10 mouse cellular contexts compared by ENCODE assay signal in the genomic region with DNA sequence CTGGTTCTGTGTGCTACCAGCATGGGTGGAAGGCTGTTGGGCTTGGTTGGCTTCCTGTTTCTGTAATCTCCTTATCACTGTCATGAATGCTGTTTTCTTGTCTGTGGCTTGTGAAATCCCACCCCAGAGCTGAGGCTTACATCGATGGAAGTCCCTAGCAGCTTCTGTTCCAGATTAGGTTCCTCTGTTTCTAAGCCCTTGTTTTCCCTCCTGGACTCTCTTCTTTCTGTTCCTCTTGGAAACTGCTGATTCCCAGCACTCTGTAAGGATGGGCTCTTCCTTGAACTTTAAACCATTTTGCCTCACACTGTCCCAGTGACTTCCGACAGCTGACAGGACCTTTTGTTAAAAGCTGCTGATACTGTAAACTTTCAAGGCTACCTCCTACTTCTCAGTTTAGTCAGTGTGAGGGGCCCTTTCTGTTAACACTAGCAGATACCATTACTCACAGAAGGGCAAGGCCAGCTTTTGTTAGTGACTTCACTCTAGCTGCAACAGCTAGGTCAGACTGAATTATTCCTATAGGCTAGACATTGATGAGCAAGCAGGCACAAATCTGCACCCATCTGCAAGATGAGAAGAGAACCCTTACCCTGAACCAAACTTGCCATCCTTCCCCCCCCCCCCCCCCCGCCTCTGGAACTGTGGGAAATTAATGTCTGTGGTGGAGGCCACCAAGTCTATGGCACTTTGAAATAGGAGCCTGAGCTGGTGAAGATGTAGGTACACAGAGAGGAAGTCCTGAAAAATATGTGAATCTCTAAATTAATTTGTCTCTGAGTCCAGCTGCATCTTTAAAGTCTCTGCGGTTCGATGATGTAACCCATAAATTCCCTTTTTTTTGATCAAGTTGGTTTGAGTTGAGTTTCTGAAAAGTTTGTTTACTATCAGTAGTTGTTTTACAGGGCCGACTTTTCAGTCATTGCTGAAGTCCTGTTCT. TPM values are rescaled to one million over a fixed set of nuclear protein-coding genes. Genes with fewer than 3 reads are reported as not detected.
DNase-seq lines count a peak whose midpoint lies in the region; ATAC-seq and TF ChIP-seq lines count a peak whose summit lies in the region.
"Had no signal": no experiment of that assay in that cellular context is flagged by ENCODE, and none has a peak within 500 bp of the region (broad histone marks: within the 10 kb centered on the region; RNA-seq: fewer than 3 reads in every experiment).

No protein-coding gene starts in this region.

- TF ChIP-seq CTCF in layer of hippocampus, adult 2 months (conservative IDR thresholded peaks at IDR 0.05): no peak
- TF ChIP-seq CTCF in G1E (IDR thresholded peaks at IDR 0.05; ENCODE audit: low read depth, low read length): no peak

- 55% methylated on average over 6 of the region's 6 CpGs for WGBS in intestine, embryonic 15.5 days
- WGBS in kidney, embryonic 14.5 days: 66% methylated on average over 6 of the region's 6 CpGs

- no peaks in the 10 kb centered on the region for H3K27me3 ChIP-seq in G1E (ENCODE audit: insufficient read depth, low read length)
- H3K27me3 ChIP-seq in intestine, embryonic 15.5 days (replicated peaks): no peaks in the 10 kb centered on the region
- H3K27me3 ChIP-seq in kidney, embryonic 14.5 days (ENCODE audit: control insufficient read depth, insufficient read depth, low read length): no peaks in the 10 kb centered on the region

- ATAC-seq in G1E (ENCODE audit: extremely low read depth, insufficient number of reproducible peaks, low FRiP score, poor library complexity, severe bottlenecking): peak; percentile 31
- ATAC-seq in intestine, embryonic 15.5 days: peak; percentile 45; the same call in 1 of the 2 replicates
- 0 out of 2 replicates have a peak, but pooled peaks have one; percentile 14 for ATAC-seq in neutrophil, adult 5-6 weeks (ENCODE audit: extremely low read depth, insufficient number of reproducible peaks, low FRiP score, poor library complexity, severe bottlenecking)
- no peak for ATAC-seq in kidney, embryonic 14.5 days (ENCODE audit: low FRiP score, low TSS enrichment)

- H3K27ac ChIP-seq in layer of hippocampus, adult 2 months: peak overlapping the region; percentile 61
- no peak overlapping the region for H3K27ac ChIP-seq in intestine, embryonic 15.5 days
- H3K27ac ChIP-seq in kidney, embryonic 14.5 days (ENCODE audit: low read depth, low read length): no peak overlapping the region

- no peak overlapping the region for H3K4me3 ChIP-seq in layer of hippocampus, adult 2 months
- H3K4me3 ChIP-seq in G1E (ENCODE audit: low read depth, low read length): no peak overlapping the region; the same call in 1 of the 2 replicates
- no peak overlapping the region for H3K4me3 ChIP-seq in intestine, embryonic 15.5 days (replicated peaks)
- H3K4me3 ChIP-seq in kidney, embryonic 14.5 days (ENCODE audit: low read length): no peak overlapping the region

- H3K9me3 ChIP-seq in G1E (replicated peaks): no peaks in the 10 kb centered on the region
- no peaks in the 10 kb centered on the region for H3K9me3 ChIP-seq in intestine, embryonic 15.5 days
- H3K9me3 ChIP-seq in kidney, embryonic 14.5 days (ENCODE audit: control insufficient read depth, low read length): no peaks in the 10 kb centered on the region

- peaks cover 77% of the 10 kb centered on the region for H3K36me3 ChIP-seq in G1E (replicated peaks)
- no peaks in the 10 kb centered on the region for H3K36me3 ChIP-seq in intestine, embryonic 15.5 days
- no peaks in the 10 kb centered on the region for H3K36me3 ChIP-seq in kidney, embryonic 14.5 days (ENCODE audit: control insufficient read depth, insufficient read depth, low read length)

- DNase-seq in layer of hippocampus, adult 2 months (ENCODE audit: low spot score in 2 of 2): no peak
- DNase-seq in layer of hippocampus, postnatal 36 days: no peak
- DNase-seq in G1E (ENCODE audit: low spot score): peak; percentile 94
- no peak for DNase-seq in adipocyte (ENCODE audit: low spot score)
- DNase-seq in urinary bladder, postnatal 25 days (ENCODE audit: low spot score): no peak
- DNase-seq: cerebellum, postnatal 25 days had no signal

- no peak overlapping the region for H3K4me2 ChIP-seq in intestine, embryonic 15.5 days (replicated peaks)
- no peak overlapping the region for H3K4me2 ChIP-seq in kidney, embryonic 14.5 days (replicated peaks; ENCODE audit: low read depth, low read length)

- peaks cover 84% of the 10 kb centered on the region for H3K4me1 ChIP-seq in G1E (ENCODE audit: insufficient read depth, low read depth, low read length)
- no peaks in the 10 kb centered on the region for H3K4me1 ChIP-seq in intestine, embryonic 15.5 days (replicated peaks)
- no peaks in the 10 kb centered on the region for H3K4me1 ChIP-seq in kidney, embryonic 14.5 days (ENCODE audit: control insufficient read depth, insufficient read depth, low read length)

- no peak overlapping the region for H3K9ac ChIP-seq in intestine, embryonic 15.5 days
- no peak overlapping the region for H3K9ac ChIP-seq in kidney, embryonic 14.5 days (ENCODE audit: low read depth, low read length)

RNA-seq across cellular contexts. Expression of gene Ccr1, which starts 36.5 kb away (rescaled TPM):
- total RNA-seq in layer of hippocampus, adult 2 months (2021): under 1 TPM in 1 of 2 experiments, not detected in 1; 0.46 TPM
- under 1 TPM; 0.18 to 0.22 TPM for total RNA-seq in layer of hippocampus, postnatal 36 days (2021)
- total RNA-seq in G1E (2014; fragmentation: Nextera tagmentation) (1.8 and 2.2 TPM in 2 replicates), G1E (2017) (3.7 and 3.9 TPM in 2 replicates)
- 0.03 and 0.04 TPM in 2 replicates for polyA plus RNA-seq in G1E (2012)
- polyA plus RNA-seq in intestine, embryonic 15.5 days (2015; fragmentation: Nextera tagmentation; extraction: Ambion mirVana): 3.3 and 3.7 TPM in 2 replicates
- 360 and 362 TPM in 2 replicates for total RNA-seq in neutrophil, adult 5-6 weeks (2017)
- 1.8 and 2.9 TPM in 2 replicates for polyA plus RNA-seq in kidney, embryonic 14.5 days (2014; fragmentation: Nextera tagmentation; extraction: Ambion mirVana)

RNA-seq across cellular contexts. Expression of gene Ccr1l1, which starts 46.2 kb away (rescaled TPM):
- total RNA-seq in layer of hippocampus, adult 2 months (2021): not detected
- total RNA-seq in layer of hippocampus, postnatal 36 days (2021): not detected
- not detected in 2 replicates for total RNA-seq in G1E (2014; fragmentation: Nextera tagmentation)
- 0.11 and 0.46 TPM in 2 replicates for total RNA-seq in G1E (2017)
- polyA plus RNA-seq in G1E (2012): not detected in 2 replicates
- 0.24 TPM in 1 of 2 replicates, not detected in the other for polyA plus RNA-seq in intestine, embryonic 15.5 days (2015; fragmentation: Nextera tagmentation; extraction: Ambion mirVana)
- total RNA-seq in neutrophil, adult 5-6 weeks (2017): 1.2 TPM in 1 of 2 replicates, not detected in the other
- polyA plus RNA-seq in kidney, embryonic 14.5 days (2014; fragmentation: Nextera tagmentation; extraction: Ambion mirVana): not detected in 2 replicates
- polyA plus RNA-seq: large intestine, adult 2 months had no signal

Comparison
In these comparisons a context has a peak if more than half of its experiments do, and no peak if none do; other contexts are left out.
1. RNA of gene Ccr1, which starts 36.5 kb away (total RNA-seq): 360 to 362 TPM in neutrophil, adult 5-6 weeks; 1.8 to 3.9 TPM in G1E, 0.46 TPM in layer of hippocampus, adult 2 months and 0.18 to 0.22 TPM in layer of hippocampus, postnatal 36 days; every median in the first group is over 10 times any median in the second.